Mouse (Mus musculus) MEL (cell line): ENCODE data around the gene Rnf123. TPM values are rescaled to one million over a fixed set of nuclear protein-coding genes. Genes with fewer than 3 reads are reported as not detected.

Experiments
- DNase-seq: peaks from one replicate; pipeline ENCODE4 v3.0.0; 2011; ENCODE audit warnings: low read depth, low spot score
- H3K27ac ChIP-seq: 2 replicates; pipeline ENCODE4 v1.5.1; 2012; ENCODE audit warnings: low read depth, mild to moderate bottlenecking, control low read depth, low read length, moderate library complexity; ENCODE audit not compliant: control insufficient read depth
- H3K27me3 ChIP-seq, 2 experiments: fragments of 150-350 bp in 1 of 2; sonication (generic) in 1 of 2; 2 replicates each; pipeline ENCODE4 v1.6.1; 2012; ENCODE audit warnings: low read length in 2 of 2, mild to moderate bottlenecking in 2 of 2, improper control_type of control experiment in 1 of 2, moderate library complexity in 1 of 2; ENCODE audit not compliant: insufficient read depth in 2 of 2, control insufficient read depth in 1 of 2
- H3K36me3 ChIP-seq, 2 experiments: 2 replicates each; pipeline ENCODE4 v1.6.1; 2012 to 2014; ENCODE audit warnings: low read length in 2 of 2, improper control_type of control experiment in 1 of 2, inconsistent platforms in 1 of 2, mild to moderate bottlenecking in 1 of 2; ENCODE audit not compliant: insufficient read depth in 2 of 2, control insufficient read depth in 1 of 2
- H3K4me1 ChIP-seq, 2 experiments: fragments of 150-350 bp in 1 of 2; sonication (generic) in 1 of 2; 2 replicates each; pipeline ENCODE4 v1.6.1; 2012; ENCODE audit warnings: low read length in 2 of 2, improper control_type of control experiment in 1 of 2, mild to moderate bottlenecking in 1 of 2; ENCODE audit not compliant: insufficient read depth in 2 of 2, control insufficient read depth in 1 of 2
- H3K4me3 ChIP-seq, 2 experiments: fragments of 150-350 bp in 1 of 2; sonication (generic) in 1 of 2; 2 replicates each; pipeline ENCODE4 v1.5.1; 2012; ENCODE audit warnings: low read depth in 2 of 2, low read length in 2 of 2, mild to moderate bottlenecking in 2 of 2, moderate library complexity in 2 of 2, control low read depth in 1 of 2, improper control_type of control experiment in 1 of 2; ENCODE audit not compliant: control insufficient read depth in 1 of 2, insufficient read depth in 1 of 2
- H3K79me2 ChIP-seq: 2 replicates; pipeline ENCODE4 v1.6.1; 2012; ENCODE audit warnings: mild to moderate bottlenecking, low read length, moderate library complexity; ENCODE audit not compliant: control insufficient read depth, poor library complexity, insufficient read depth
- H3K9ac ChIP-seq: 2 replicates; pipeline ENCODE4 v1.6.1; 2012; ENCODE audit warnings: low read depth, mild to moderate bottlenecking, control low read depth, low read length, moderate library complexity; ENCODE audit not compliant: control insufficient read depth, poor library complexity, severe bottlenecking
- H3K9me3 ChIP-seq: fragments of 150-350 bp; sonication (generic); replicated peaks from 2 replicates; pipeline ENCODE4 v1.6.1; 2012; ENCODE audit warnings: mild to moderate bottlenecking, low read length, improper control_type of control experiment, moderate library complexity; ENCODE audit not compliant: insufficient read depth
- BHLHE40 ChIP-seq: IDR thresholded peaks from 2 replicates; pipeline ENCODE4 v1.6.1; 2012; ENCODE audit warnings: low read depth, mild to moderate bottlenecking, inconsistent platforms, low read length, improper control_type of control experiment, borderline replicate concordance
- E2F4 ChIP-seq: IDR thresholded peaks from 2 replicates; pipeline ENCODE4 v1.6.1; 2011; ENCODE audit warnings: low read depth, low read length, improper control_type of control experiment, borderline replicate concordance
- ETS1 ChIP-seq: IDR thresholded peaks from 2 replicates; pipeline ENCODE4 v1.6.1; 2012; ENCODE audit warnings: low read depth, mild to moderate bottlenecking, inconsistent platforms, low read length, improper control_type of control experiment, moderate library complexity
- JUND ChIP-seq: IDR thresholded peaks from 2 replicates; pipeline ENCODE4 v1.6.1; 2011; ENCODE audit warnings: low read depth, mild to moderate bottlenecking, improper control_type of control experiment, low read length
- MAFK ChIP-seq: IDR thresholded peaks from 2 replicates; pipeline ENCODE4 v1.6.1; 2011; ENCODE audit warnings: low read depth, mild to moderate bottlenecking, low read length, improper control_type of control experiment, borderline replicate concordance
- MEF2A ChIP-seq: IDR thresholded peaks from 2 replicates; pipeline ENCODE4 v1.6.1; 2014; ENCODE audit warnings: low read depth, mild to moderate bottlenecking, inconsistent platforms, low read length, improper control_type of control experiment; ENCODE audit not compliant: poor library complexity, insufficient replicate concordance, severe bottlenecking; ENCODE audit errors: extremely low read depth
- MYB ChIP-seq: IDR thresholded peaks from 2 replicates; pipeline ENCODE4 v1.6.1; 2011; ENCODE audit warnings: mild to moderate bottlenecking, low read depth, low read length, improper control_type of control experiment
- MYC ChIP-seq: IDR thresholded peaks from 2 replicates; pipeline ENCODE4 v1.6.1; 2011; ENCODE audit warnings: low read depth, mild to moderate bottlenecking, low read length, improper control_type of control experiment, moderate library complexity
- POLR2A ChIP-seq, 2 experiments: IDR thresholded peaks; 2 replicates each; pipeline ENCODE4 v1.6.1; 2011 to 2012; ENCODE audit warnings: low read length in 2 of 2, mild to moderate bottlenecking in 2 of 2, control low read depth in 1 of 2, improper control_type of control experiment in 1 of 2, low read depth in 1 of 2, moderate library complexity in 1 of 2; ENCODE audit not compliant: control insufficient read depth in 1 of 2, insufficient read depth in 1 of 2, poor library complexity in 1 of 2
- POLR2AphosphoS2 ChIP-seq: IDR thresholded peaks from 2 replicates; pipeline ENCODE4 v1.6.1; 2011; ENCODE audit warnings: low read length, improper control_type of control experiment
- RCOR1 ChIP-seq: IDR thresholded peaks from 2 replicates; pipeline ENCODE4 v1.6.1; 2012; ENCODE audit warnings: low read depth, mild to moderate bottlenecking, inconsistent platforms, low read length, improper control_type of control experiment
- SIN3A ChIP-seq: IDR thresholded peaks from 2 replicates; pipeline ENCODE4 v1.6.1; 2012; ENCODE audit warnings: low read length, improper control_type of control experiment, inconsistent platforms
- SMC3 ChIP-seq: IDR thresholded peaks from 2 replicates; pipeline ENCODE4 v1.6.1; 2011; ENCODE audit warnings: low read depth, low read length, improper control_type of control experiment
- TAL1 ChIP-seq: IDR thresholded peaks from 2 replicates; pipeline ENCODE4 v1.6.1; 2012; ENCODE audit warnings: mild to moderate bottlenecking, inconsistent platforms, low read length, moderate library complexity, mixed read lengths
- TBP ChIP-seq: IDR thresholded peaks from 2 replicates; pipeline ENCODE4 v1.8.0; 2011; ENCODE audit warnings: low read depth, low read length, improper control_type of control experiment
- USF2 ChIP-seq, 2 experiments: IDR thresholded peaks; 2 replicates each; pipeline ENCODE4 v1.6.1; 2011 to 2012; ENCODE audit warnings: improper control_type of control experiment in 2 of 2, low read length in 2 of 2, borderline replicate concordance in 1 of 2, inconsistent platforms in 1 of 2, low read depth in 1 of 2, mild to moderate bottlenecking in 1 of 2; ENCODE audit not compliant: insufficient read depth in 1 of 2
- ZC3H11A ChIP-seq: IDR thresholded peaks from 2 replicates; pipeline ENCODE4 v1.6.1; 2012; ENCODE audit warnings: low read depth, mild to moderate bottlenecking, inconsistent platforms, low read length, improper control_type of control experiment
- ZMIZ1 ChIP-seq: IDR thresholded peaks from 2 replicates; pipeline ENCODE4 v1.6.1; 2012; ENCODE audit warnings: low read depth, mild to moderate bottlenecking, inconsistent platforms, low read length, improper control_type of control experiment, moderate library complexity
- ZNF384 ChIP-seq: IDR thresholded peaks from 2 replicates; pipeline ENCODE4 v1.6.1; 2012; ENCODE audit warnings: low read depth, mild to moderate bottlenecking, inconsistent platforms, low read length, improper control_type of control experiment
- polyA plus RNA-seq, 2 experiments: library from polyadenylated mRNA; stranded (reverse) in 1 of 2; unstranded in 1 of 2; fragments of >175 nt in 1 of 2; fragments of >200 nt in 1 of 2; gene quantifications; 2 replicates each; pipeline versions ENCODE4 v1.2.1 to v1.2.4; 2012; ENCODE audit warnings: low replicate concordance in 2 of 2, low read depth in 1 of 2; ENCODE audit not compliant: insufficient read length in 2 of 2, insufficient read depth in 1 of 2, missing spikeins in 1 of 2
- total RNA-seq: library from RNA; depleted of rRNA; stranded (reverse); fragments of 300-350 nt; gene quantifications from 2 replicates; pipeline ENCODE4 v1.2.3, GENCODE M21; 2012

Gene Rnf123
- total and polyA plus RNA-seq, 3 experiments, result 28.5 to 74.8 TPM; not detected in 1

DNA sequence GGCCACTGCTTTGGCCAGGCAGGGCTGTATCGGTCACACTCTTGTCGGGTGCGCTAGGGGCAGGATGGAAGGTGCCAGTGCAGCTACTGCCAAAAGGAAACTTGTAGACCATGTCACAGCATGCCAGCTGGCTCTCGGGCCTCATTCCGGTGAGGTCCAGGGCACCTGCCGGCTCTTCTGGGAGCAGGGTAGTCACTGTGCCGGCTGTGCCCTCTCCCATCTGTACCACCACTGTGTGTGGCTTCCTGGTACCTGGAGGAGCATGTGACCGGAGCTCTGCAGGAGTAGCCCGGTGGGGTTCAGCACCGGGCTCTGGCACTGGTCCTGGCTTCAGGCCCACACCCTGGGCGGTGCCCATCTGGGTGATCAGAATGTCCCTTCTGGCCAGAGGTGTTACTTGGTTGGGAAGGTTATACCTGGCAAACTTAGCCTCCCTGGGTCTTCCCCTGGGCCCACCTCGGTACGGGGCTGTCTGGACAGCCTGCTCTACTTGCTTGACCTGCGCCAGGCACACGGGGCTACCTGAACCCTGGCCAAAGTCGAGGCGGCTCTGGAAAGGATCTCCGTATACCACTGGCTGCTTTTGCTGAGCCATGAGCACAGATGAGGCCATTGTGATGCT is 29.7 kb upstream of the Rnf123 start:
- Histone ChIP-seq H3K27me3 (no peaks in the 10 kb centered on the region), H3K9ac (no peak overlapping the region), H3K36me3 (no peaks in the 10 kb centered on the region), H3K79me2 (no peaks in the 10 kb centered on the region)
- no peak for TF ChIP-seq SIN3A
- TF ChIP-seq MAFK, result no peak
- TF ChIP-seq RCOR1, result no peak
- no peak for TF ChIP-seq MEF2A
- TF ChIP-seq, all 39 proteins: peak for 0
- Histone ChIP-seq H3K4me3 (no peak overlapping the region), H3K4me1 (no peaks in the 10 kb centered on the region), H3K27ac (no peak overlapping the region), H3K9me3 (no peaks in the 10 kb centered on the region)
- DNase-seq, result no peak

DNA sequence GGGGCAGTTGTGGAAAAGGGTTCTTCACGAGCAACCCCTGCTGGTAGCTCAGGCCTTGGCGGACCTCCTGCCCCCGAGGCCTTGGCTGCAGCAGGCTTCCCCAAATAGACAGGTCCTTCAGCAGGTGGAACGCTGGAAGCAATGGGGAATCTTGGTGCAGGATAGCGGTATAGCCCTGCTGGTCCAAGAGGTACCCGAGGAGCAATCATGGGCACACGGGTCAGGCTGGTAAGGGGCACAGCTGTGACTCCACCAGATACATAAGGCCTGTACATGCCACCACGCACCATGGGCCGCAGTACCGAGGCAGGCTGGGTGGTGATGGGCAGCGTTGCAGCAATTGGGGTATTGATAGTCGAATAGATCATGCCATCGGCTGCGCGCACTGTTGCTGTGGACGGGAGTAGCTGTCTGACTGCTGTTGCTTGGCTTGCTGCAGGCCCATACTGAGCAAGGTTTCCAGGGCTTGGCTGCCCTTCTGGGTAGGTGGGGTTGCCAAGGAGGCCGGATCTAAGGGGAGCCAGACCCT is 28.5 kb upstream of the Rnf123 start:
- DNase-seq, result no peak
- TF ChIP-seq ZNF384, result no peak
- TF ChIP-seq POLR2AphosphoS2, result no peak
- no peaks in the 10 kb centered on the region for H3K9me3 ChIP-seq
- no peak overlapping the region for H3K27ac ChIP-seq
- H3K9ac ChIP-seq, result no peak overlapping the region
- H3K4me1 ChIP-seq, result no peaks in the 10 kb centered on the region
- no peaks in the 10 kb centered on the region for H3K36me3 ChIP-seq
- H3K79me2 ChIP-seq, result no peaks in the 10 kb centered on the region
- H3K27me3 ChIP-seq, result no peaks in the 10 kb centered on the region
- no peak overlapping the region for H3K4me3 ChIP-seq

- Histone ChIP-seq H3K9ac (no peak overlapping the region), H3K79me2 (no peaks in the 10 kb centered on the region), H3K4me3 (no peak overlapping the region), H3K36me3 (no peaks in the 10 kb centered on the region), H3K27me3 (no peaks in the 10 kb centered on the region), H3K9me3 (no peaks in the 10 kb centered on the region), H3K27ac (no peak overlapping the region), H3K4me1 (no peaks in the 10 kb centered on the region)
- no peak for TF ChIP-seq ZC3H11A
- no peak for TF ChIP-seq TBP
- TF ChIP-seq USF2 (IDR thresholded peaks at IDR 0.05; ENCODE audit: borderline replicate concordance in 1 of 2, insufficient read depth in 1 of 2, low read depth in 1 of 2, low read length in 2 of 2), result no peak
- no peak for TF ChIP-seq MYB
- TF ChIP-seq SMC3, result no peak
- no peak for TF ChIP-seq ZMIZ1
- no peak for TF ChIP-seq ETS1
- no peak for TF ChIP-seq POLR2A (IDR thresholded peaks at IDR 0.05; ENCODE audit: control insufficient read depth in 1 of 2, insufficient read depth in 1 of 2, low read depth in 1 of 2, low read length in 2 of 2, poor library complexity in 1 of 2)
- TF ChIP-seq JUND, result no peak
- no peak for TF ChIP-seq E2F4
- TF ChIP-seq MYC, result no peak
- no peak for TF ChIP-seq BHLHE40
- TF ChIP-seq SIN3A, result no peak
- no peak for TF ChIP-seq TAL1
- DNase-seq, result no peak
These were observed 28.0 kb upstream of the Rnf123 start for GRCm38 (mm10) chr9:108111101-108111592.
